ENCODE assay signal across 8 mouse cellular contexts in the genomic region with DNA sequence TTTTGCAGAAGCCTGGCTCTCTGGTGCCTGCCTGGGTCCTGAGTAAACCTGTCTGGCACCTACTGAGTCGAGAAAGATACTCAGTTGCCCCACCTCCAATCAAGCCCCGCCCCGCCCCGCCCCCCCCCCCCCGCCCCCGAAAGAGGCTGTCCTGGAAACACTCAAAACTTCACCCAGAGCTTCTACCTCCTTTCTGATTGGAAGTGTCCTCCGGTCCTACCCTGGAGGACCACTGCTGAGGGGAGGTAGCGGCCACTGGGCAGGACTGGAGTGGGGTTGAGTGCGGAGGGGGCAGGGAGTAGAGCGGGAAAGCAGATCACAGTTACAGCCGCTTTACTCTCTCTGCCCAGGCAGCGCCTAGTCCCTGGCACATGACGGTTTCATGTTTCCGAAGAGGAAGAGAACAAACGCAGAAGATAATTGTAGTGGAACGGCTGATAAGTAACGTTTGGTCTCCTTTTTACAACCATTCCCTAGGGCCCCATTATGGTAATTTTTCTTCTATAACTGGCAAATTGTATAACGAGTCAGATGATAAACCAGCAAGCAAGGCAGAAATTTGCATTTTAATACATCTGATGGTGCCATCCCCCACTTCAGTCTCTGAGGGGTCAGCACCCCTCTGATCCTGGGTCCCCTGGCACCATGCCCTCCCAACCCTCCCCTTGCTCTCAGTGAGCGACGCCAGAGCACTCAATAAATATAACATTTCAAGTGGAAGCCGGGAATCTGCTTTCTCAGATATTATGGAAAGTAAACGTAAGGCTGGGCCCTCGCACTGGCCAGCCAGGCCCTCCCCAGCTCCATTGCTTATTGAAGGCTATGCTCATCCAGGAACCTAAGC.
DNase-seq lines count a peak whose midpoint lies in the region; ATAC-seq and TF ChIP-seq lines count a peak whose summit lies in the region.

No protein-coding gene starts in this region.

- 7% methylated on average over 18 of the region's 23 CpGs for WGBS in forebrain, embryonic 16.5 days
- 4% methylated on average over 23 of the region's 23 CpGs for WGBS in intestine, embryonic 15.5 days
- 3% methylated on average over 23 of the region's 23 CpGs for WGBS in lung, embryonic 15.5 days
- 15% methylated on average over 23 of the region's 23 CpGs for WGBS in olfactory bulb, adult 2 months

- no peaks in the 10 kb centered on the region for H3K27me3 ChIP-seq in forebrain, embryonic 16.5 days (replicated peaks; ENCODE audit: control insufficient read depth, insufficient read depth, low read length)
- H3K27me3 ChIP-seq in intestine, embryonic 15.5 days (replicated peaks), result no peaks in the 10 kb centered on the region
- no peaks in the 10 kb centered on the region for H3K27me3 ChIP-seq in lung, embryonic 15.5 days

- peak overlapping the region; percentile 45 for H3K4me2 ChIP-seq in forebrain, embryonic 16.5 days (ENCODE audit: low read length)
- peak overlapping the region; percentile 71 for H3K4me2 ChIP-seq in intestine, embryonic 15.5 days (replicated peaks)
- H3K4me2 ChIP-seq in lung, embryonic 15.5 days, result peak overlapping the region; percentile 50

- peak overlapping the region; percentile 24; the same call in 1 of the 2 replicates for H3K4me3 ChIP-seq in forebrain, embryonic 16.5 days (replicated peaks; ENCODE audit: low read length)
- peak overlapping the region; percentile 22 for H3K4me3 ChIP-seq in intestine, embryonic 15.5 days (replicated peaks)
- H3K4me3 ChIP-seq in lung, embryonic 15.5 days, result peak overlapping the region; percentile 28
- 0 out of 2 replicates have a peak overlapping the region, but pooled peaks have one; percentile 8 for H3K4me3 ChIP-seq in olfactory bulb, adult 2 months (ENCODE audit: insufficient read depth, low read depth, low read length)

- peak overlapping the region; percentile 68 for H3K27ac ChIP-seq in forebrain, embryonic 16.5 days (ENCODE audit: low read length)
- H3K27ac ChIP-seq in intestine, embryonic 15.5 days, result peak overlapping the region; percentile 58
- H3K27ac ChIP-seq in lung, embryonic 15.5 days, result peak overlapping the region; percentile 35
- H3K27ac ChIP-seq in olfactory bulb, adult 2 months (ENCODE audit: insufficient read depth, low read depth, low read length), result no peak overlapping the region

- DNase-seq in B cell, adult 2 months, result peak; percentile 80 to 82
- peak; percentile 23 for DNase-seq in adrenal gland, postnatal 25 days
- no peak for DNase-seq in MN1 (ENCODE audit: low spot score)
- no peak for DNase-seq in layer of hippocampus, adult 11-12 months (ENCODE audit: low spot score)

- TF ChIP-seq POLR2A in olfactory bulb, adult 2 months (IDR thresholded peaks at IDR 0.05; ENCODE audit: insufficient read depth, low read depth, low read length), result no peak

- H3K9ac ChIP-seq in forebrain, embryonic 16.5 days (replicated peaks; ENCODE audit: low read depth, low read length), result peak overlapping the region; percentile 9
- H3K9ac ChIP-seq in intestine, embryonic 15.5 days, result 0 out of 2 replicates have a peak overlapping the region, but pooled peaks have one; percentile 11
- H3K9ac ChIP-seq in lung, embryonic 15.5 days, result peak overlapping the region; percentile 8; the same call in 1 of the 2 replicates

- peak; percentile 61 for ATAC-seq in forebrain, embryonic 16.5 days
- ATAC-seq in intestine, embryonic 15.5 days, result peak; percentile 88
- peak; percentile 81 for ATAC-seq in lung, embryonic 15.5 days (ENCODE audit: borderline replicate concordance, extremely low read depth, low FRiP score, low TSS enrichment)

- H3K36me3 ChIP-seq in forebrain, embryonic 16.5 days (ENCODE audit: control insufficient read depth, insufficient read depth), result no peaks in the 10 kb centered on the region
- no peaks in the 10 kb centered on the region for H3K36me3 ChIP-seq in intestine, embryonic 15.5 days
- no peaks in the 10 kb centered on the region for H3K36me3 ChIP-seq in lung, embryonic 15.5 days

- no peak for TF ChIP-seq CTCF in olfactory bulb, adult 2 months (IDR thresholded peaks at IDR 0.05; ENCODE audit: insufficient read depth, low read depth, low read length)

- H3K9me3 ChIP-seq in forebrain, embryonic 16.5 days (ENCODE audit: control insufficient read depth, low read length), result no peaks in the 10 kb centered on the region
- H3K9me3 ChIP-seq in intestine, embryonic 15.5 days, result no peaks in the 10 kb centered on the region
- no peaks in the 10 kb centered on the region for H3K9me3 ChIP-seq in lung, embryonic 15.5 days

- H3K4me1 ChIP-seq in forebrain, embryonic 16.5 days (replicated peaks; ENCODE audit: control insufficient read depth, insufficient read depth, low read length), result peaks cover 50% of the 10 kb centered on the region
- peaks cover 15% of the 10 kb centered on the region for H3K4me1 ChIP-seq in intestine, embryonic 15.5 days (replicated peaks)
- peaks cover 42% of the 10 kb centered on the region for H3K4me1 ChIP-seq in lung, embryonic 15.5 days
- H3K4me1 ChIP-seq in olfactory bulb, adult 2 months (ENCODE audit: control insufficient read depth, insufficient read depth, low read length), result peaks cover 24% of the 10 kb centered on the region

Comparison
In these comparisons a context has a peak if more than half of its experiments do, and no peak if none do; other contexts are left out.
1. DNase-seq: peak in B cell, adult 2 months (2 of 2) and adrenal gland, postnatal 25 days (single experiment); none in MN1 (single experiment) and layer of hippocampus, adult 11-12 months (single experiment).
2. Peak in every context shown above with its lines, with median percentiles within 50 percentile points of each other: ATAC-seq, H3K4me2 ChIP-seq, H3K4me3 ChIP-seq and H3K9ac ChIP-seq.